Mouse (Mus musculus): ENCODE data around the gene Dnajc30.

Gene Dnajc30

DNA sequence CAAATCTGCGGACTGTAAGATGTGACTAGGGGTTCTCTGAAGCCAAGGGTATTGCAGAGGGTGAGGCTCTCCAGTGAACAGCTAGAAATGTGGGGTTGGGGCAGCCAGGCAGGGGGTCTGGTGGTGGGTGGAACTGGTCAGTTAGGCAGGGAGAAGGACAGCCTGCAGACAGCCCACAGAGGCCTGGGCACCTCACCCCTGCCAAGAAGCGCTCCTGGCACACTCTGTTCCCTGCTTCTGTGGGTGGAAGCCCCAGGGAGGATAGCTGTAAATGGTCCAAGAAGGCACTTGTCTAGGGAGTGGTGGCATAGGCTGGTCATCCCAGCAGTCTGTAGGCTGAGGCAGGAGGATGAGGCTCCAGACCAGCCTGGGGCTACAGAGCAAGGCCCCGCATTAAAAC is 45.4 kb downstream of the Dnajc30 start:
- DNase-seq (ENCODE audit: low spot score), result no peak

DNA sequence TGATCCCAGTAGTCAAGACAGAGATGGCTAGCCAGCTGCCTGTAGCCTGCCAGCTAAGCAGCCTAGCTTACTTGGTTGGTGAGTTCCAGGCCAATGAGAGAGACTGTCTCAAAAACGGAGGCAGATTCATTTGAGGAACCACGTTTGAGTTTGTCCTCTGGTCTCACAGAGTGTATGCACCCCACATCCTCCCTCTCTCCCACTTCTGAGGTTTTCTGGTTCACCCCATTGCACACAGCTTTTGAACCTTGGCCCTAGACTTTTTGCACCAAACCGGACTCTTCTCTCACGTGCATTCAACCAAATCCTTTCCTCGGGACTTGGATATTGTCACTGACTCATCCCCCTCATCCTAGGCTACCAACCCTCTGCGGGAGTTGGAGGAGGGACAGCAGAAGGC is 46.0 kb downstream of the Dnajc30 start:
- no peak for DNase-seq (ENCODE audit: low spot score)

DNA sequence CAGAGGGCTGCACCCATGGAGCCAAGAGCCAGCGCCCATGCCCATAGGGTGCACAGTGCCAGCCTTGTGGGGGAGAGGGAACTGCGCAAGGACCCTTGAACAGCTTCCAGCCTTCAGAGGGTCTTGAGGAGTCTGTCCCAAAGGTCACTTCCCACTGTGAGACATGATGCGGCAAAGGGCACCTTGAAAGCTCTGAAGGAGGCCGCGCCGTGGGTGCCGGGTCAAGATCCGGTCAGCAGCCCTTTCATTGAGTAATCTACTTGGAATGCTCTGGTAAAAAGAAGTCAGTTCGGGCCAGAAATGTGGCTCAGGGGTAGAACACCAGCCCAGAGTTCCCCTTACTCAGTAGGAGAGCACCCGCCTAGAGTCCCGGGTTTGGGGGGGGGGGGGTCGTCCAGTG is 49.8 kb downstream of the Dnajc30 start:
- no peak for DNase-seq (ENCODE audit: low spot score)

DNA sequence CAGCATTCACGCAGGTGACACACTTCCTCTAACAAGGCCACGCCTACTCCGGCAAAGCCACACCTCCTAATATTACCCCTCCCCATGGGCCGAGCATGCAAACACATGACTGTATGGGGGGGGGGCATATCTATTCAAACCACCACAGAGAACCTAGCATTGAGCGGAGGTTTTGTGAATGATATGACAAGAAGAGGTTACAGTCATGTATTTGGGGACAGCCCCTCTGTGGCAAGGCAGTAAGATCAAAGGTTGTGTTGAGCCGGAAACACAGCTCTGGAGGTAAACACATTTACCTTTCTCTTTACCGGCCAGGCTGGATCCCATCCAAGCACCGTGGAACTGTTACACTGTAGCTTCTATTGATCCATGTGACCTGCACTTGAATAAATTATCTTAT is 51.2 kb downstream of the Dnajc30 start:
- no peak for DNase-seq (ENCODE audit: low spot score)
